Mouse (Mus musculus): ENCODE data around the gene Lrrc10b. TPM values are rescaled to one million over a fixed set of nuclear protein-coding genes. Genes with fewer than 3 reads are reported as not detected.

The Lrrc10b gene
- polyA plus RNA-seq, 1 experiment from 2014 or later = 12.5 TPM

DNA sequence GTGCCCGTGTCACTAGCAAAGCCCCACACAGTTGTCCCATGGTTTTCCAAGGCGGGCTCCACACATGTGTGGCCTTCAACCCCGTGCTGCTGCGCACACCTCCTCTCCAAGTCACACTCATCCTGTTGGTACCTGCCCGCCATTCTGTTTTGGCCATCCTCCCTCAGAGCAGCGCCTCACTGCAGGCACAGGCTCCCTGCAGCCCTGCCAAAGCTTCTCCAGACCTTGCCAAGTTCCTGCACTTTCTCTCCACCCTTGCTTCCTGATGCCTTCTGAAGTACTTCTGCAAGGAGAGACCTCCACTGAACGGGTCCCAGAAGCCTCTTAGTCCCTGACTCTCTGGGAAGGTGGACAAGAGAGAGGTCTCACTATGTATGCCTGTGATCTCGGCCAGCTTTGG, 27.9 kb downstream of the Lrrc10b start:
- H3K27me3 ChIP-seq (replicated peaks; ENCODE audit: control insufficient read depth, insufficient read depth, low read length) = no peaks in the 10 kb centered on the region
- H3K27ac ChIP-seq (ENCODE audit: low read depth, low read length) = no peak overlapping the region
- ATAC-seq = no peak
- no peak overlapping the region for H3K4me3 ChIP-seq (ENCODE audit: low read depth, low read length)
- no peak overlapping the region for H3K9ac ChIP-seq (ENCODE audit: low read depth, low read length)
- WGBS = 83% methylated on average over 8 of the region's 8 CpGs
- TF ChIP-seq CTCF (IDR thresholded peaks at IDR 0.05; ENCODE audit: low read depth) = no peak
- H3K4me2 ChIP-seq (replicated peaks; ENCODE audit: low read depth) = no peak overlapping the region
- no peaks in the 10 kb centered on the region for H3K9me3 ChIP-seq (ENCODE audit: control insufficient read depth)
- no peaks in the 10 kb centered on the region; the same call in 1 of the 2 replicates for H3K36me3 ChIP-seq (ENCODE audit: control insufficient read depth, insufficient read depth)
- no peaks in the 10 kb centered on the region for H3K4me1 ChIP-seq (replicated peaks; ENCODE audit: control insufficient read depth, insufficient read depth, low read length)

DNA sequence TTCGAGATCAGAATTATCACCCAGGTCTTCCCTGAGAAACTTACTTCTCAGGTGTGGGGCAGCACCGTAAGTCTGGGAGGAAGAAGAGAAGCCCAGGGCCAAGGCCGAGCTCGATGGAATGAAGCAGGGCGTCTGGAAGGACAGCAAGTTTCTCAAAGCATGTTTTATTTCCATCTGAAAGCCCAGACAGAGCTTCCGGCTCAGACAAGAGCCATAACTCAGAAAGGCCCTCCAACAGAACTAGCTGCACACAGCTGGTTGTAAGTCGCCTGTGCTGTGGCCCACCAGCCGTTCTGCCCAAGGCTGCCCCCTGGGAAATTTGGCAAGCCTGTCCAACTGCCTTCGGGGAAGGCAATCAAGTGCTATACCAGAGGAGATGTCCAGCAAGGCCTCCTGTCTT, 29.8 kb downstream of the Lrrc10b start:
- TF ChIP-seq CTCF (IDR thresholded peaks at IDR 0.05; ENCODE audit: low read depth) = 0 out of 2 replicates have a peak, but pooled peaks have one; percentile 6
- Histone ChIP-seq H3K27me3 (replicated peaks; ENCODE audit: control insufficient read depth, insufficient read depth, low read length) (no peaks in the 10 kb centered on the region; the same call in 1 of the 2 replicates), H3K4me1 (replicated peaks; ENCODE audit: control insufficient read depth, insufficient read depth, low read length) (no peaks in the 10 kb centered on the region), H3K9me3 (ENCODE audit: control insufficient read depth) (no peaks in the 10 kb centered on the region), H3K36me3 (ENCODE audit: control insufficient read depth, insufficient read depth) (no peaks in the 10 kb centered on the region; the same call in 1 of the 2 replicates), H3K4me3 (ENCODE audit: low read depth, low read length) (no peak overlapping the region), H3K4me2 (replicated peaks; ENCODE audit: low read depth) (no peak overlapping the region), H3K9ac (ENCODE audit: low read depth, low read length) (no peak overlapping the region), H3K27ac (ENCODE audit: low read depth, low read length) (no peak overlapping the region)
- ATAC-seq = no peak
- 66% methylated on average over 9 of the region's 9 CpGs for WGBS

DNA sequence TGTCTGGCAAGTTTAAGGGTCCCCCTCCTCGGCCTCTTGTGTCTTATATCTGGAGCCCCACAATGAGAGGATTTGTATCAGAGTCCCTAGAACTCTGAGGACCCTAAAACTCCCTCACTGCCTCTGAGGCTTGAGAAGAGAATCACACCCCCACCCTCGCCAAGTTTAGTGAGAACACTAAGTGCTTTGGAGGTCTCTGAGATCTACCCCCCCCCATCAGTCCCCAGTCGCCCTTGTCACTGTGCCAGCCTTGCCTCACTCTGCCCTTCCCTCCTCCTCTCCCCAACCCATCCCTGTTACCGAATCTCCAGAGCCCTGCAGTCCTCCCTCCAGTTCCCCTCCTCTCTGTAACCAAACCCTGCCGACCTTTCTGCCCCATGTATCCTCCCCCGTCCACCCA, 30.5 kb downstream of the Lrrc10b start:
- H3K27me3 ChIP-seq (replicated peaks; ENCODE audit: control insufficient read depth, insufficient read depth, low read length) = no peaks in the 10 kb centered on the region; the same call in 1 of the 2 replicates
- H3K4me3 ChIP-seq (ENCODE audit: low read depth, low read length) = no peak overlapping the region
- H3K4me2 ChIP-seq (replicated peaks; ENCODE audit: low read depth) = no peak overlapping the region
- H3K4me1 ChIP-seq (replicated peaks; ENCODE audit: control insufficient read depth, insufficient read depth, low read length) = no peaks in the 10 kb centered on the region
- WGBS = 39% methylated on average over 6 of the region's 6 CpGs
- no peak overlapping the region for H3K9ac ChIP-seq (ENCODE audit: low read depth, low read length)
- no peak overlapping the region for H3K27ac ChIP-seq (ENCODE audit: low read depth, low read length)
- H3K9me3 ChIP-seq (ENCODE audit: control insufficient read depth) = no peaks in the 10 kb centered on the region
- TF ChIP-seq CTCF (IDR thresholded peaks at IDR 0.05; ENCODE audit: low read depth) = no peak
- no peak for ATAC-seq
- no peaks in the 10 kb centered on the region; the same call in 1 of the 2 replicates for H3K36me3 ChIP-seq (ENCODE audit: control insufficient read depth, insufficient read depth)

GRCm38 (mm10) chr19:10426312-10426711, 31.0 kb downstream of the Lrrc10b start:
- no peaks in the 10 kb centered on the region for H3K4me1 ChIP-seq (replicated peaks; ENCODE audit: control insufficient read depth, insufficient read depth, low read length)
- no peak overlapping the region for H3K27ac ChIP-seq (ENCODE audit: low read depth, low read length)
- TF ChIP-seq CTCF (IDR thresholded peaks at IDR 0.05; ENCODE audit: low read depth) = no peak
- no peak overlapping the region for H3K9ac ChIP-seq (ENCODE audit: low read depth, low read length)
- no peaks in the 10 kb centered on the region for H3K9me3 ChIP-seq (ENCODE audit: control insufficient read depth)
- WGBS = 55% methylated on average over 25 of the region's 25 CpGs
- H3K27me3 ChIP-seq (replicated peaks; ENCODE audit: control insufficient read depth, insufficient read depth, low read length) = no peaks in the 10 kb centered on the region; the same call in 1 of the 2 replicates
- ATAC-seq = no peak
- no peak overlapping the region for H3K4me2 ChIP-seq (replicated peaks; ENCODE audit: low read depth)
- no peak overlapping the region for H3K4me3 ChIP-seq (ENCODE audit: low read depth, low read length)
- no peaks in the 10 kb centered on the region; the same call in 1 of the 2 replicates for H3K36me3 ChIP-seq (ENCODE audit: control insufficient read depth, insufficient read depth)

- Histone ChIP-seq H3K27me3 (replicated peaks; ENCODE audit: control insufficient read depth, insufficient read depth, low read length) (no peaks in the 10 kb centered on the region; the same call in 1 of the 2 replicates), H3K4me1 (replicated peaks; ENCODE audit: control insufficient read depth, insufficient read depth, low read length) (no peaks in the 10 kb centered on the region), H3K4me3 (ENCODE audit: low read depth, low read length) (no peak overlapping the region), H3K27ac (ENCODE audit: low read depth, low read length) (no peak overlapping the region), H3K9me3 (ENCODE audit: control insufficient read depth) (no peaks in the 10 kb centered on the region), H3K9ac (ENCODE audit: low read depth, low read length) (no peak overlapping the region), H3K36me3 (ENCODE audit: control insufficient read depth, insufficient read depth) (no peaks in the 10 kb centered on the region; the same call in 1 of the 2 replicates), H3K4me2 (replicated peaks; ENCODE audit: low read depth) (no peak overlapping the region)
- WGBS = 52% methylated on average over 12 of the region's 13 CpGs
- no peak for ATAC-seq
- no peak for TF ChIP-seq CTCF (IDR thresholded peaks at IDR 0.05; ENCODE audit: low read depth)
Observed at GRCm38 (mm10) chr19:10425484-10426270, 31.6 kb downstream of the Lrrc10b start.

DNA sequence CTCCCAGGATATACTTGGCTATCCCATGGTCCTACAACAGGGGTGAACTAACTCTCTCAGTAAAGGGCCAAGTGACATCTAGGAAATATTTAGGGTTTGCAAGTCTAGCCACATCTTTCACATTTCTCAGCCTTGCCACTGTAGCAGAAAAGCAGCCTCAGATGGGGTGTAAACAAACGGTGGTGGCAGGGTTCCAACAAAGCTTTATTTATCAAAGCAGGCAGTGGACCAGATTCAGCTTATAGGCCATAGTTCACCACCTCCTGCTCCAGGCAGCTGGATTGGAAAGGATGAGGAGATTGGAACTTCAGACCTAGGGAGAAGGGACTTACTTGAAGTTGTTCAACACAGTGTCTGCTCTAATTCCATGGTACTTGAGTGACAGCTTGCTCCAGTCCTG, 32.5 kb downstream of the Lrrc10b start:
- Histone ChIP-seq H3K27me3 (replicated peaks; ENCODE audit: control insufficient read depth, insufficient read depth, low read length) (no peaks in the 10 kb centered on the region; the same call in 1 of the 2 replicates), H3K4me2 (replicated peaks; ENCODE audit: low read depth) (no peak overlapping the region), H3K27ac (ENCODE audit: low read depth, low read length) (no peak overlapping the region), H3K4me1 (replicated peaks; ENCODE audit: control insufficient read depth, insufficient read depth, low read length) (no peaks in the 10 kb centered on the region), H3K4me3 (ENCODE audit: low read depth, low read length) (no peak overlapping the region), H3K9me3 (ENCODE audit: control insufficient read depth) (no peaks in the 10 kb centered on the region), H3K9ac (ENCODE audit: low read depth, low read length) (no peak overlapping the region), H3K36me3 (ENCODE audit: control insufficient read depth, insufficient read depth) (no peaks in the 10 kb centered on the region; the same call in 1 of the 2 replicates)
- ATAC-seq = no peak
- 34% methylated on average over 1 of the region's 1 CpGs for WGBS
- no peak for TF ChIP-seq CTCF (IDR thresholded peaks at IDR 0.05; ENCODE audit: low read depth)
